Mouse (Mus musculus): ENCODE data around the gene Pttg1. TPM values are rescaled to one million over a fixed set of nuclear protein-coding genes. Genes with fewer than 3 reads are reported as not detected.

Pttg1 gene
- polyA plus RNA-seq, 3 experiments from 2014 or later: 103 to 180 (median 127) TPM

DNA sequence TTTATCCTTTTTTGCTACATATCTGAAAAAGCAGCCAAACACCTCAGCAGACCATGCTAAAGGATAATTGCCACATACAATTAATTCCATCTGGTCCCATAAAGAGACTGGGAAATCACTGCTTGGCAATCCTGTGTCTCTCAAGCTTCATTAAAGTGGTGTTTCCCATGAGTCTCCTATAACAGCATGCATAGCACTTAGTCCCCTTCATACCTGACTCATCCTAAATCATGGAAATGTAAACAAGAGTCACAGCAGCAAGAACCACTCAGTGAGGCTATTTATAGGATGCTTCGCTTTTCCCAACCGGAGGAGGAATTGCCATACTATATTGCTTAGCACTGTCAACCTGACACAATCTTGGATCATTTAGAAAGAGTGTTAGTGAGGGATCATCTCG lies 52.7 kb downstream of the Pttg1 start:
- ATAC-seq: no peak

GRCm38 (mm10) chr11:43371807-43372206 lies 54.2 kb downstream of the Pttg1 start:
- ATAC-seq: no peak

Other genes with a start within 250 kb of the Pttg1 start
- gene Slu7, start 7.5 kb upstream of the Pttg1 start, polyA plus RNA-seq (2017; shearing (Covaris generic)): 100 to 1,000 TPM; 102 to 127 (median 108) TPM
- gene C1qtnf2, start 48.0 kb upstream of the Pttg1 start, polyA plus RNA-seq (2017; shearing (Covaris generic)): not detected
- not detected for gene Ccnjl, start 102.5 kb upstream of the Pttg1 start, polyA plus RNA-seq (2017; shearing (Covaris generic))
- gene 4933415A04Rik, start 160.8 kb upstream of the Pttg1 start, polyA plus RNA-seq (2017; shearing (Covaris generic)): under 1 TPM in 1 of 3 experiments, not detected in 2; 0.16 TPM
- gene Fabp6, start 175.3 kb upstream of the Pttg1 start, polyA plus RNA-seq (2017; shearing (Covaris generic)): not detected